Mouse (Mus musculus) NIH3T3 (cell line): ENCODE results near the gene Mthfd1l.

Experiments used
- DNase-seq: peaks from one replicate; pipeline ENCODE4 v3.0.0-alpha.2; 2012; ENCODE audit warnings: low read depth

Gene Mthfd1l

GRCm38 (mm10) chr10:3978326-3978725, 5.4 kb downstream of the Mthfd1l start:
- DNase-seq = no peak

- no peak for DNase-seq
Observed at GRCm38 (mm10) chr10:3978792-3979488, 6.0 kb downstream of the Mthfd1l start.

- DNase-seq = no peak
Observed at GRCm38 (mm10) chr10:3980231-3980630, 7.3 kb downstream of the Mthfd1l start.

GRCm38 (mm10) chr10:3990295-3990883, 17.5 kb downstream of the Mthfd1l start:
- DNase-seq = no peak

GRCm38 (mm10) chr10:3993365-3994102, 20.6 kb downstream of the Mthfd1l start:
- DNase-seq = no peak

GRCm38 (mm10) chr10:3995277-3995676, 22.4 kb downstream of the Mthfd1l start:
- DNase-seq = peak; percentile 28

GRCm38 (mm10) chr10:3996170-3996876, 23.4 kb downstream of the Mthfd1l start:
- DNase-seq = peak; percentile 95

- no peak for DNase-seq
Observed at GRCm38 (mm10) chr10:3997851-3998426, 25.0 kb downstream of the Mthfd1l start.

GRCm38 (mm10) chr10:4002711-4003110, 29.8 kb downstream of the Mthfd1l start:
- peak; percentile 50 for DNase-seq

- DNase-seq = no peak
Observed at GRCm38 (mm10) chr10:4005191-4005590, 32.3 kb downstream of the Mthfd1l start.

- DNase-seq = peak; percentile 61
Observed at GRCm38 (mm10) chr10:4006296-4007015, 33.5 kb downstream of the Mthfd1l start.

- DNase-seq = no peak
Observed at GRCm38 (mm10) chr10:4022628-4023303, 49.8 kb downstream of the Mthfd1l start.

- DNase-seq = peak; percentile 87
Observed at GRCm38 (mm10) chr10:4026616-4027015, 53.7 kb downstream of the Mthfd1l start.

GRCm38 (mm10) chr10:4027466-4027865, 54.5 kb downstream of the Mthfd1l start:
- peak; percentile 34 for DNase-seq

GRCm38 (mm10) chr10:4028851-4029442, 56.0 kb downstream of the Mthfd1l start:
- peak; percentile 77 for DNase-seq

- no peak for DNase-seq
Observed at GRCm38 (mm10) chr10:4033761-4034160, 60.8 kb downstream of the Mthfd1l start.

GRCm38 (mm10) chr10:4036476-4036875, 63.6 kb downstream of the Mthfd1l start:
- no peak for DNase-seq

- DNase-seq = peak; percentile 63
Observed at GRCm38 (mm10) chr10:4037066-4037465, 64.1 kb downstream of the Mthfd1l start.

GRCm38 (mm10) chr10:4038576-4038975, 65.7 kb downstream of the Mthfd1l start:
- DNase-seq = no peak

GRCm38 (mm10) chr10:4041691-4042090, 68.8 kb downstream of the Mthfd1l start:
- peak; percentile 79 for DNase-seq
